Mouse (Mus musculus) brain, embryonic 14.5 days (tissue): ENCODE measurements at regions not wholly inside any gene's neighbourhood (a gene's known extent, or its start where the extent isn't known, plus 50 kb on each side); places are given as distances from the start of the nearest gene placed in this dataset.

Experiments
- CTCF ChIP-seq: fragments of 200-500 bp; IDR thresholded peaks from 2 replicates; pipeline ENCODE4 v1.5.1; 2012; ENCODE audit warnings: inconsistent platforms, mild to moderate bottlenecking, moderate library complexity, borderline replicate concordance; ENCODE audit not compliant: insufficient read depth, insufficient read length; ENCODE audit errors: extremely low read depth
- POLR2A ChIP-seq: fragments of 200-500 bp; IDR thresholded peaks from 2 replicates; pipeline ENCODE4 v1.6.1; 2012; ENCODE audit warnings: mild to moderate bottlenecking, inconsistent platforms, borderline replicate concordance; ENCODE audit not compliant: poor library complexity, insufficient read depth, insufficient read length, severe bottlenecking; ENCODE audit errors: extremely low read depth

DNA sequence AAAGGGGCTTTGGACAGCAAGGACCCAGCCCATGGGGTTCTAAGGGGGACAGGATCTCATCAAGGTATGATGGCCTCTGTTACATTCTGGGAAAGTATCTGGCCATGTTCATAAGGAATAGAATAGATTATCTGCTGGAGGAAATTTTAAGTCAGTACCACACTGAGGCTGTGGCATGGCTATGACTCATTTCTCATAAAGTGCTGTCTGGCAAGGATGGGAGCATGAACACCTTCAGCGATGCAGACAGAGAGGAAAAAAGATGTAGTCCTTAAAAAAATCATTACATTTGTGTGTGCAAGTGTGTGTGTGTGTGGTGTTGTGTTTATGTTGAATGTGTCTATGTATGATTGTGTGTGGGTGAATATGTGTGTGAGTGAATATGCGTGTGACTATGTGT is 136.4 kb downstream of the Tmem121 start:
- TF ChIP-seq CTCF = no peak
- TF ChIP-seq POLR2A = no peak
